Mouse (Mus musculus): ENCODE results near the gene Fam168b.
A peak's percentile ranks its signal among the peaks of the same experiment; 100 is the strongest.

The Fam168b gene

GRCm38 (mm10) chr1:34850343-34851136 lies 7.7 kb upstream of the Fam168b start:
- no peak for DNase-seq

- peak; percentile 91 for DNase-seq
These were observed 7.0 kb upstream of the Fam168b start, which contains the start of gene Plekhb2 for GRCm38 (mm10) chr1:34849745-34850342. Gene Plekhb2 (plus strand): TSS chr1:34849976.

GRCm38 (mm10) chr1:34847070-34847469 lies 4.2 kb upstream of the Fam168b start:
- no peak for DNase-seq

- peak; percentile 73 for DNase-seq
These were observed 440 bp downstream of the Fam168b start for GRCm38 (mm10) chr1:34842389-34842861.

- no peak for DNase-seq
These were observed 1.0 kb downstream of the Fam168b start for GRCm38 (mm10) chr1:34841709-34842388.

GRCm38 (mm10) chr1:34839241-34839640 lies 3.6 kb downstream of the Fam168b start:
- DNase-seq, result no peak

GRCm38 (mm10) chr1:34837951-34838689 lies 4.7 kb downstream of the Fam168b start:
- DNase-seq, result no peak

- DNase-seq, result no peak
These were observed 8.0 kb downstream of the Fam168b start for GRCm38 (mm10) chr1:34834904-34835303.

- DNase-seq, result no peak
These were observed 11.5 kb downstream of the Fam168b start for GRCm38 (mm10) chr1:34831381-34831780.

- DNase-seq, result no peak
These were observed 11.9 kb downstream of the Fam168b start for GRCm38 (mm10) chr1:34830934-34831333.

GRCm38 (mm10) chr1:34828528-34829294 lies 14.2 kb downstream of the Fam168b start:
- DNase-seq, result no peak

- DNase-seq, result no peak
These were observed 15.0 kb downstream of the Fam168b start for GRCm38 (mm10) chr1:34827900-34828299.

- DNase-seq, result no peak
These were observed 17.0 kb downstream of the Fam168b start for GRCm38 (mm10) chr1:34825909-34826308.

- no peak for DNase-seq
These were observed 18.7 kb downstream of the Fam168b start for GRCm38 (mm10) chr1:34824208-34824607.

GRCm38 (mm10) chr1:34823353-34823752 lies 19.5 kb downstream of the Fam168b start:
- DNase-seq, result no peak

GRCm38 (mm10) chr1:34822746-34823145 lies 20.1 kb downstream of the Fam168b start:
- DNase-seq, result no peak

- DNase-seq, result no peak
These were observed 20.9 kb downstream of the Fam168b start for GRCm38 (mm10) chr1:34822003-34822402.

GRCm38 (mm10) chr1:34821411-34821810 lies 21.5 kb downstream of the Fam168b start:
- no peak for DNase-seq

- DNase-seq, result no peak
These were observed 23.5 kb downstream of the Fam168b start for GRCm38 (mm10) chr1:34819225-34819910.

- no peak for DNase-seq
These were observed 27.0 kb downstream of the Fam168b start for GRCm38 (mm10) chr1:34815843-34816242.

Measured in thymus, postnatal 14 days (tissue).